Mouse (Mus musculus): ENCODE results near the gene Gaa. TPM values are rescaled to one million over a fixed set of nuclear protein-coding genes. Genes with fewer than 3 reads are reported as not detected.

The Gaa gene
- 78.7 and 82.4 TPM in 2 replicates for polyA plus RNA-seq (2014; fragmentation: Nextera tagmentation; extraction: Ambion mirVana)

DNA sequence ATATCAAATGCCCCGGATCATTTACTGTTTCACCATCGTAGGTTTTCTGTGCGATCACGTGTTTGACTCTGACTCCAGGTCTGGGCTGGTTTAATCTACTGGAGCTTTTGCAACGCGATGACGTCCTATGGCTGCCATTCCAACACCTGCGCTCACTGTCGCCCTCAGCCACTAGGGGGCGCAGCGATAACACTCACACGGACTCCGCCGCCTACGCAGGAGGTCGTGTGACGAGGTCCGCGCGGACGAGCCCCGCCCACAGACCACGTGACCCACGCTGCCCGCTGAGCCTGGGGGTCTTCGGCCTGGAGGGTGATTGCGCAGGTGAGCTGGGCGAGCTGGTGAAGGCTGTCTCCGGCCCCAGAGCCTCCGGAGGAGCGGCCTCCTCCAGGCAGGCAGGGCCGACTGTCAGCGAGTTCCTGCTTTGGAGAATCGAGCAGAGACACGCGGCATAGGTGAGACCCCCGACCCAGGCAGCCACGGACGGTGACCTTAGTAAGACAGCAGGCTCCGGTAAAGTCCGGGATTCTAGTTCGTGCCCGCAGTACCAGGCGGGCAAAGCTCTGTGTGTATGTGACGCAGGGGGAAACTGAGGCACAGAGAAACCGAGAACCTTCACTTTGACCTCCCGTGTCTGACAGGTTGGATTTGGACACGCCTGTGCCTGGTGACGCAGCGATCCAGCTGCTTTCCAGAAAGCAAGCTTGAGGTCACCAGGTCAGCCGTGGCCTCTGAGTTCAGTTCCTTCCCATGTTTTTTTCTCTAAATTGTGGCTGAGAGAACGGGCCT is at the start of gene Gaa:
Gaa (plus strand) TSS at position 120 of the 789 bp plus-strand sequence.
- Histone ChIP-seq H3K9ac (peak within 1 kb of the TSS; percentile 73), H3K4me2 (replicated peaks) (peak within 1 kb of the TSS; percentile 85), H3K9me3 (ENCODE audit: control insufficient read depth, low read length) (no peaks in the 10 kb centered on the region), H3K36me3 (replicated peaks; ENCODE audit: control insufficient read depth, insufficient read depth) (peaks cover 17% of the 10 kb centered on the region; the same call in 1 of the 2 replicates), H3K4me1 (replicated peaks; ENCODE audit: control insufficient read depth, insufficient read depth, low read length) (peaks cover 10% of the 10 kb centered on the region), H3K4me3 (replicated peaks; ENCODE audit: low read length) (peak within 1 kb of the TSS; percentile 56), H3K27ac (peak within 1 kb of the TSS; percentile 15; the same call in 1 of the 2 replicates), H3K27me3 (ENCODE audit: control insufficient read depth, insufficient read depth, low read length) (no peaks in the 10 kb centered on the region)
- ATAC-seq (ENCODE audit: low FRiP score) (peak; percentile 85), DNase-seq (ENCODE audit: low spot score) (peak; percentile 99)
- 6% methylated on average over 52 of the region's 52 CpGs for WGBS

DNA sequence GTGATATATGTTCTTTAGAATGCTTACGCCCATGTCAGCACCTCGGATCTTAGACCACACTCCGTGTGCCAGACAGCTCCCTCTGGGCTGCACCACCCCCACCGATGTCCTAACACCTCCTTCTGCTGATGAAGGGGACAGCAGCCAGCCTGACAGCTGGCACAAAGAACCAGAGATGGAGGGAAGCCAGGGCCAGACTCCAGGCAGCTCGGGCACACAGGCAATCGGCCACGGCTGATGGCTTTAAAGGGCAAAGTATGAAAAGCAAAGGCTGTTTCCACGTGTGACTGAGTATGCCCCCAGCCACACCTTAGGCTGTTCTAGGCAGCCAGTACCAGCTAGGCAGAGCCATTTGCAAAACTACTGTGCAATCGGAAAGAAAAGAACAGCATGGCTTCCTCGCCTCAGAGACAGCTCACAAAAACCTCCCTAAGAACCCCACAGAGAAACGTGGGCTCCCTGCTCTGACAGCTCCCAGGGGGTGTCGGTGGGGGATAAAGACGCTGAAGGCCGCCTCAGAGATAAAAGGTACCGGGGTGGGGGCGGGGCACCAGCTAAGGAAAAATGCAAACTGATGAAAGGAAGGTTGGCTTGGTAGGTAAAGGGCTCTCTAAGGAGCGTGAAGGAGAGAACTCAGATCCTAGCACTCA is 47.7 kb upstream of the Gaa start:
- ATAC-seq (ENCODE audit: low FRiP score) (no peak; the same call in 1 of the 2 replicates), DNase-seq (ENCODE audit: low spot score) (peak; percentile 66)
- WGBS: 7% methylated on average over 17 of the region's 17 CpGs
- H3K36me3 ChIP-seq (replicated peaks; ENCODE audit: control insufficient read depth, insufficient read depth): no peaks in the 10 kb centered on the region
- peaks cover 73% of the 10 kb centered on the region for H3K4me1 ChIP-seq (replicated peaks; ENCODE audit: control insufficient read depth, insufficient read depth, low read length)
- H3K9me3 ChIP-seq (ENCODE audit: control insufficient read depth, low read length): no peaks in the 10 kb centered on the region
- H3K27ac ChIP-seq: peak overlapping the region; percentile 73
- peak overlapping the region; percentile 44 for H3K9ac ChIP-seq
- no peak overlapping the region for H3K4me3 ChIP-seq (replicated peaks; ENCODE audit: low read length)
- H3K4me2 ChIP-seq (replicated peaks): peak overlapping the region; percentile 41
- no peaks in the 10 kb centered on the region for H3K27me3 ChIP-seq (ENCODE audit: control insufficient read depth, insufficient read depth, low read length)

DNA sequence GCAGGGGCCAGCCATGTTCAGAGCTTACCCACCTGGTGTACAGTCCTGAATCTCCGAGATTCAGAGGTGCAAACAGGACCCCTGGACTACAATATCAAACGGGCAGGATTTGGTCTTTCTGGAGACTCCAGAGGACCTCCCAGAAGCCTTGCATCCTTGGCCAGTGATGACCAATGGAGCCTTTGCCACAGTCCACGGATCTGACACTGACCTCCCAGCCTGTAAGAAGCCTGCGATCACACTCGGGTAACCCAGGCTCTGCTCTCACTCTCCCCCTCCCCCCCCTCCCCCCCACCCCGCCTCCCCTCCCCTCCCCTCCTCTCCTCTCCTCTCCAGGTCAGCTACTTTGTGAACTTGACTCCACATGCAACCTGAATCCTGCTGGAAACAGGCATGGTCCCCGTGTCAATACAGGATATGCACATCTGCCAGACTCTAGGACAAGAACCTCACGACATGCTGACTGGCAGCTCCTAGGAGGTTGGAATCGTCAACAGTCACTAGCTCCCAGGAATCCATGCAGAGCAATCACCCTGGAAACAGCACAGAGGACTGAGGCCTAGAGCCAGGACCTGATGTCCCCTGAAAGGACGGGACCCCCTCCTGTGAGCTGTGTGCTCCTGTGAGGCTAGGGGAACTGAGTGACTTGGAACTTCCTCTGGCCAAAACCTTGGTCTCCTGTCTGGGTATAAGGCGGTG is 45.7 kb upstream of the Gaa start:
- no peak overlapping the region for H3K4me3 ChIP-seq (replicated peaks; ENCODE audit: low read length)
- H3K36me3 ChIP-seq (replicated peaks; ENCODE audit: control insufficient read depth, insufficient read depth): no peaks in the 10 kb centered on the region
- WGBS: 31% methylated on average over 10 of the region's 11 CpGs
- no peaks in the 10 kb centered on the region for H3K27me3 ChIP-seq (ENCODE audit: control insufficient read depth, insufficient read depth, low read length)
- no peak overlapping the region for H3K27ac ChIP-seq
- no peak for ATAC-seq (ENCODE audit: low FRiP score)
- H3K9me3 ChIP-seq (ENCODE audit: control insufficient read depth, low read length): no peaks in the 10 kb centered on the region
- no peak for DNase-seq (ENCODE audit: low spot score)
- H3K9ac ChIP-seq: no peak overlapping the region
- peaks cover 71% of the 10 kb centered on the region for H3K4me1 ChIP-seq (replicated peaks; ENCODE audit: control insufficient read depth, insufficient read depth, low read length)
- H3K4me2 ChIP-seq (replicated peaks): no peak overlapping the region

DNA sequence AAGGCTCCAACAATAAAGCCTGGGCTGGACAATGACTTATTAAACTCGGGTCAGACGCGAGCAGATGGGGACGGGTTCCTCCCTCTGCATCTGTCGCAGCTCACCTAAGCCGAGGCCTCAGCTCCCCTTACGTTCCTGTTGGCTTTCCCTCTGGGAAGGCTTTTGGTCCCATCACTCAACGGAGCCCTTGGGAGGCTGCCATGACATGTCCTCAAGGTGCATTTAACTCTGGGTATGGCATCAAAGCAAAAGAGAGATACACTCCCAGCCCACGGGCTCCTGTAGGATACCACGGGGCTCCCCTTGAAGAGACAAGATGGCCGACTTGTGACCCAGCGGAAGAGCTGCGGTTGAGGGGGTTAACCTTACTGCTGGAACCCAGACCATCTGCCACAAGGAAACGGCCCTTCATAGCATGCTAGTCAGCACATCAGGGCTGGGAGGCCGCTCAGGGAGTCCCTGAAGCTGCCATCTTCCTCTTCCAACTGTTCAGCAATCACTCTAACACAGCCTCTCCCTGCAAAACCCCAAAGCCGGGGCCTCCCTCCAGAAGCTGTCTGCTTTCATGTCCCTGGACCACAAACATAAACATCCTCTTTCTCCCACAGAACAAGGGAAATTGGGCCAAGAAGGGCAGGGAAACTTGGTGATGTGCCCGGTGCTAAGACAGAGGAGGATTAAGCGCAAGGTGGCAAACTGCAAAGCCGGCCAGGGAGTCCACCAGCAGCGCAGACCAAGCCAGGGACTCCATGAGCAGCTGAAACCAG is 44.4 kb upstream of the Gaa start:
- H3K36me3 ChIP-seq (replicated peaks; ENCODE audit: control insufficient read depth, insufficient read depth): no peaks in the 10 kb centered on the region
- DNase-seq (ENCODE audit: low spot score) (no peak), ATAC-seq (ENCODE audit: low FRiP score) (no peak)
- H3K27me3 ChIP-seq (ENCODE audit: control insufficient read depth, insufficient read depth, low read length): no peaks in the 10 kb centered on the region
- H3K9ac ChIP-seq: no peak overlapping the region
- no peak overlapping the region for H3K4me3 ChIP-seq (replicated peaks; ENCODE audit: low read length)
- 70% methylated on average over 20 of the region's 20 CpGs for WGBS
- H3K27ac ChIP-seq: peak overlapping the region; percentile 29
- no peaks in the 10 kb centered on the region for H3K9me3 ChIP-seq (ENCODE audit: control insufficient read depth, low read length)
- H3K4me1 ChIP-seq (replicated peaks; ENCODE audit: control insufficient read depth, insufficient read depth, low read length): peaks cover 73% of the 10 kb centered on the region
- H3K4me2 ChIP-seq (replicated peaks): no peak overlapping the region

DNA sequence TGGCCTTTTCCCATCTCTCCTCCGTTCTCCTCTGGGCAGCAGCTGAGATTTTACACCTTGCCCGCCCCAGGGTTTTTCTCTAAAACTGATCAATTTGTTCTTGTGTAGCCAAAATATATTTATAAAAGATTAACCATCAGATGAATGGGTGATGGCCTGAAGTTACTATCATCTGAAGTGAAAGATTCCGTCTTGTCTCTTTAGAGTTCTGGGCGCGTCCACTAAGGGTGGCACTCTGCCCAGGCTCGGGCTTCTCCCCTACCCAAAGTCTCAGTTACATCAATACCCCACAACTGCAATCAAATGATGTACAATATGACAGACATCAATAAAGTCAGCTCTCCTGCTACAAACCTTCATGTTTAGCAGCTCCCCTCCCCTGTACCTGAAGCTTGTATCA is 42.8 kb upstream of the Gaa start:
- Histone ChIP-seq H3K4me3 (replicated peaks; ENCODE audit: low read length) (no peak overlapping the region), H3K9me3 (ENCODE audit: control insufficient read depth, low read length) (no peaks in the 10 kb centered on the region), H3K9ac (peak overlapping the region; percentile 3; the same call in 1 of the 2 replicates), H3K4me2 (replicated peaks) (no peak overlapping the region), H3K27ac (no peak overlapping the region), H3K27me3 (ENCODE audit: control insufficient read depth, insufficient read depth, low read length) (no peaks in the 10 kb centered on the region), H3K4me1 (replicated peaks; ENCODE audit: control insufficient read depth, insufficient read depth, low read length) (peaks cover 75% of the 10 kb centered on the region), H3K36me3 (replicated peaks; ENCODE audit: control insufficient read depth, insufficient read depth) (no peaks in the 10 kb centered on the region)
- no peak for DNase-seq (ENCODE audit: low spot score)
- no peak for ATAC-seq (ENCODE audit: low FRiP score)
- 90% methylated on average over 6 of the region's 6 CpGs for WGBS

DNA sequence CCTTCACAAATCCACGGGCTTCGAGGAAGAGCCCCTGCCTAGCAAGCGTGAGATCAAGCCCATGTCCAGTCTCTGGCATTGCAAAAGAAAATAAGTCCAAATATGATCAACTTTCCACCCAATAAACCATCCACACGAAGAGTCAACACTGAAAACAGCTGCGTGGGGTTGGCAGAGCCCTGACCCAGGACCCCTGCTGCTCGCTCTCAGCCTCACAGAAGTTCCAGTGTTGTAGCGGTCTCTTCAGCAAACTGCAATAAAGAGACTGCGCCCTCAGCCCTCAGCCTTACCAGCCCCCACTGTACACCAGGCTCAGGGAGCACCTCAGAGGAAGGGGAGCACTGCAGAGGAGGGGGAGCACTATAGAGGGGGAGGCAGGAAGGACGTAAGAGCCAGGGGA is 42.1 kb upstream of the Gaa start:
- H3K9ac ChIP-seq: peak overlapping the region; percentile 5; the same call in 1 of the 2 replicates
- no peak overlapping the region for H3K27ac ChIP-seq
- peaks cover 75% of the 10 kb centered on the region for H3K4me1 ChIP-seq (replicated peaks; ENCODE audit: control insufficient read depth, insufficient read depth, low read length)
- 67% methylated on average over 8 of the region's 9 CpGs for WGBS
- no peaks in the 10 kb centered on the region for H3K36me3 ChIP-seq (replicated peaks; ENCODE audit: control insufficient read depth, insufficient read depth)
- H3K4me3 ChIP-seq (replicated peaks; ENCODE audit: low read length): no peak overlapping the region
- peak overlapping the region; percentile 79; the same call in 1 of the 2 replicates for H3K4me2 ChIP-seq (replicated peaks)
- H3K27me3 ChIP-seq (ENCODE audit: control insufficient read depth, insufficient read depth, low read length): no peaks in the 10 kb centered on the region
- ATAC-seq (ENCODE audit: low FRiP score): no peak
- no peak for DNase-seq (ENCODE audit: low spot score)
- no peaks in the 10 kb centered on the region for H3K9me3 ChIP-seq (ENCODE audit: control insufficient read depth, low read length)

DNA sequence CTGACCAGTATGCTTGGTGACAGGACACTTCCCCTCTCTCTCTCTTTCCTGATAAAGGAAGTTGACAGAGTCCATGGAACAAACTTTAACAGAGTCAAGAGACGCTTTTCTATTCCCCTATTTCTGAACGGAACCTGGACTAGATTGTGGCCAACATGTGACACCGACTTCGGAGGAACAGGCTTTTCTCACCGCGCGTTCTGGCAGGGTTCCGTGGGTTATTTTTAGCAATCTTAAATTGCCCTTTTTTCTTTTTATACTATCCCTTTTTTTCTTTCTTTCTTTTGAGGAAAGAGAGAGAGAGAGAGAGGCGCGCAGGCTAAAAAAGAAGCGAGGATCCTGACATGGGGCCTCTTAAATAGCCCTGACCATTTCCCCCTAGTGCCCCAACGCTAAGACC is 40.1 kb upstream of the Gaa start:
- Histone ChIP-seq H3K36me3 (replicated peaks; ENCODE audit: control insufficient read depth, insufficient read depth) (no peaks in the 10 kb centered on the region), H3K9me3 (ENCODE audit: control insufficient read depth, low read length) (no peaks in the 10 kb centered on the region)

DNA sequence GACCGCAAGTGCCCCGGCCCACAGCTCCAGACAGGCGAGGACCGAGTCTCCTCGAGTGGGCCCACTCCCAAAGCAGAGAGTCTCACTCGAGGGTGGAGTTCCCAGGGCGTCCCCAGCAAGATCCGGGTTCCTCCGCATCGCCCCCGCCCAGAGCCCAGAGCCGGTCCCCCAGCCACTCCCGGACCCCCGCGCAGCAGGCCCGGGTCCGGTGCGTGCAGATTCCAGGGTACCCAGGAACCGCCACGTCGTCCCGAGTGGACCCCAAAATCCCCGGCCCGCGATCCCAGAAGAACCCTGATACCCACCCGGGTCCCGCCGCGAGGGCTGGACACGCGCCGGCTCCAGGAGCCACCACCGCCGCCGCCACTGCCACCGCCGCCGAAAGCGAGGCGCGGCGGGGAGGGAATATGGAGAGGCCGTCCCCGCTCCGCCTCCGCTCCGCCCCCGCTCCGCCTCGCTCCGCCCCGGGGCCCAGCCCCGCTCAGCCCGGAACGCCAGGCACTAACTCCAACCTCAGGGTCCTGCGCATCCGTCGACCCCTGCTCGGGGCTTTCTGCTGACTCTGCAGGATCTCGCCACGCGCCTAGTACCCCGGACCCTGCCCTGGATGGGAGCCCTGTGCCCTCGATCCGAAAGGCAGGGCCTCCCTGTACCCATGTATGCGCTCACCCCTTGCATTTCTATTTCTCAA is 39.5 kb upstream of the Gaa start, which contains the start of the genes Tbc1d16 and Ccdc40:
Tbc1d16 (minus strand) TSS at position 409 of the 691 bp plus-strand sequence.
Ccdc40 (plus strand) TSS at position 482 of the 691 bp plus-strand sequence.
- H3K4me3 ChIP-seq (replicated peaks; ENCODE audit: low read length): peak within 1 kb of the TSS; percentile 68
- ATAC-seq (ENCODE audit: low FRiP score): peak; percentile 86
- H3K27me3 ChIP-seq (ENCODE audit: control insufficient read depth, insufficient read depth, low read length): no peaks in the 10 kb centered on the region
- DNase-seq (ENCODE audit: low spot score): peak; percentile 84
- peak within 1 kb of the TSS; percentile 80 for H3K27ac ChIP-seq
- peak within 1 kb of the TSS; percentile 78 for H3K9ac ChIP-seq
- H3K4me1 ChIP-seq (replicated peaks; ENCODE audit: control insufficient read depth, insufficient read depth, low read length): peaks cover 54% of the 10 kb centered on the region
- peak within 1 kb of the TSS; percentile 79 for H3K4me2 ChIP-seq (replicated peaks)
- WGBS: under 1% methylated on average over 53 of the region's 66 CpGs
- no peaks in the 10 kb centered on the region for H3K9me3 ChIP-seq (ENCODE audit: control insufficient read depth, low read length)
- H3K36me3 ChIP-seq (replicated peaks; ENCODE audit: control insufficient read depth, insufficient read depth): no peaks in the 10 kb centered on the region

More for the DNA sequence above, 40.1 kb upstream of the Gaa start:
- Histone ChIP-seq H3K4me3 (replicated peaks; ENCODE audit: low read length) (peak overlapping the region; percentile 68), H3K9ac (peak overlapping the region; percentile 78), H3K4me1 (replicated peaks; ENCODE audit: control insufficient read depth, insufficient read depth, low read length) (peaks cover 60% of the 10 kb centered on the region), H3K27ac (peak overlapping the region; percentile 80; the same call in 1 of the 2 replicates), H3K4me2 (replicated peaks) (peak overlapping the region; percentile 79), H3K27me3 (ENCODE audit: control insufficient read depth, insufficient read depth, low read length) (no peaks in the 10 kb centered on the region)
- DNase-seq (ENCODE audit: low spot score): no peak
- no peak for ATAC-seq (ENCODE audit: low FRiP score)
- WGBS: 5% methylated on average over 12 of the region's 12 CpGs

All from hindbrain, embryonic 14.5 days (tissue).